In genomic region chr9:123206948-123207347, GRCm38 (mm10) we compare ENCODE assay signal across 17 mouse cellular contexts. TPM values are rescaled to one million over a fixed set of nuclear protein-coding genes. Genes with fewer than 3 reads are reported as not detected.
A peak's percentile ranks its signal among the peaks of the same experiment; 100 is the strongest.
DNase-seq lines count a peak whose midpoint lies in the region; ATAC-seq and TF ChIP-seq lines count a peak whose summit lies in the region.
"Had no signal": no experiment of that assay in that cellular context is flagged by ENCODE, and none has a peak within 500 bp of the region (broad histone marks: within the 10 kb centered on the region; RNA-seq: fewer than 3 reads in every experiment).

No protein-coding gene starts in this region.

- TF ChIP-seq CTCF in intestine, postnatal 0 days (IDR thresholded peaks at IDR 0.05; ENCODE audit: low read depth), result no peak
- no peak for TF ChIP-seq CTCF in layer of hippocampus, adult 2 months (conservative IDR thresholded peaks at IDR 0.05)

- ATAC-seq in intestine, postnatal 0 days, result peak; percentile 83
- ATAC-seq: forebrain, embryonic 16.5 days had no signal

- no peak overlapping the region for H3K9ac ChIP-seq in intestine, postnatal 0 days (ENCODE audit: low read depth, low read length)
- H3K9ac ChIP-seq: embryonic facial prominence, embryonic 13.5 days; heart, embryonic 13.5 days; hindbrain, embryonic 12.5 days; limb, embryonic 13.5 days had no signal

- H3K27me3 ChIP-seq in intestine, postnatal 0 days (replicated peaks; ENCODE audit: control insufficient read depth, insufficient read depth, low read length), result no peaks in the 10 kb centered on the region
- H3K27me3 ChIP-seq: embryonic facial prominence, embryonic 13.5 days; heart, embryonic 13.5 days; hindbrain, embryonic 12.5 days; limb, embryonic 13.5 days had no signal

- no peaks in the 10 kb centered on the region; the same call in 1 of the 2 replicates for H3K36me3 ChIP-seq in intestine, postnatal 0 days (ENCODE audit: control insufficient read depth, insufficient read depth)
- H3K36me3 ChIP-seq: embryonic facial prominence, embryonic 13.5 days; heart, embryonic 13.5 days; hindbrain, embryonic 12.5 days; limb, embryonic 13.5 days had no signal

- peak overlapping the region; percentile 50 for H3K27ac ChIP-seq in intestine, postnatal 0 days (ENCODE audit: low read depth, low read length)
- no peak overlapping the region for H3K27ac ChIP-seq in layer of hippocampus, adult 2 months
- H3K27ac ChIP-seq: embryonic facial prominence, embryonic 13.5 days; heart, embryonic 13.5 days; hindbrain, embryonic 12.5 days; limb, embryonic 13.5 days had no signal

- no peak overlapping the region for H3K4me2 ChIP-seq in intestine, postnatal 0 days (replicated peaks; ENCODE audit: low read depth)
- H3K4me2 ChIP-seq: embryonic facial prominence, embryonic 13.5 days; heart, embryonic 13.5 days; hindbrain, embryonic 12.5 days; limb, embryonic 13.5 days had no signal

- no peaks in the 10 kb centered on the region for H3K9me3 ChIP-seq in intestine, postnatal 0 days (ENCODE audit: control insufficient read depth)
- H3K9me3 ChIP-seq: embryonic facial prominence, embryonic 13.5 days; heart, embryonic 13.5 days; hindbrain, embryonic 12.5 days; limb, embryonic 13.5 days had no signal

- H3K4me3 ChIP-seq in intestine, postnatal 0 days (ENCODE audit: low read depth, low read length), result no peak overlapping the region
- no peak overlapping the region for H3K4me3 ChIP-seq in layer of hippocampus, adult 2 months
- H3K4me3 ChIP-seq: embryonic facial prominence, embryonic 13.5 days; heart, embryonic 13.5 days; hindbrain, embryonic 12.5 days; limb, embryonic 13.5 days had no signal

- WGBS in intestine, postnatal 0 days, result 55% methylated on average over 2 of the region's 2 CpGs
- 19% methylated on average over 2 of the region's 2 CpGs for WGBS in large intestine, adult 2 months

- H3K4me1 ChIP-seq in intestine, postnatal 0 days (replicated peaks; ENCODE audit: control insufficient read depth, insufficient read depth, low read length), result peaks cover 15% of the 10 kb centered on the region; the same call in 1 of the 2 replicates
- H3K4me1 ChIP-seq: embryonic facial prominence, embryonic 13.5 days; hindbrain, embryonic 12.5 days; limb, embryonic 13.5 days had no signal

- DNase-seq in adrenal gland, postnatal 14 days, result peak; percentile 18
- no peak for DNase-seq in adrenal gland, adult 18-20 months (ENCODE audit: low spot score in 2 of 2)
- DNase-seq in large intestine, adult 2 months (ENCODE audit: low read depth, low spot score), result peak; percentile 88
- DNase-seq in lung, postnatal 14 days, result peak; percentile 29
- DNase-seq in cerebellum, postnatal 4 days (ENCODE audit: low spot score in 2 of 2), result no peak
- no peak for DNase-seq in ovary, postnatal 14 days (ENCODE audit: low spot score)
- no peak for DNase-seq in layer of hippocampus, adult 2 months (ENCODE audit: low spot score in 2 of 2)
- DNase-seq: adrenal gland, postnatal 25 days; cerebellum, postnatal 25 days; gastrocnemius, postnatal 14 days had no signal

RNA-seq across cellular contexts. Expression of gene Cdcp1, which starts 8.9 kb away (rescaled TPM):
- 0.30 and 0.85 TPM in 2 replicates for total RNA-seq in adrenal gland, postnatal 14 days (2021)
- under 1 TPM in 1 of 2 experiments, not detected in 1; 0.07 TPM for total RNA-seq in adrenal gland, adult 18-20 months (2021)
- polyA plus RNA-seq in intestine, postnatal 0 days (2015; fragmentation: Nextera tagmentation; extraction: Ambion mirVana), result 6.9 and 7.7 TPM in 2 replicates
- 31.4 and 43.1 TPM in 2 replicates for polyA plus RNA-seq in large intestine, adult 2 months (2012; rRNA removed)
- total RNA-seq in layer of hippocampus, adult 2 months (2021), result under 1 TPM in 1 of 2 experiments, not detected in 1; 0.08 TPM
- total RNA-seq: gastrocnemius, postnatal 14 days had no signal

RNA-seq across cellular contexts. Expression of gene Tmem158, which starts 53.6 kb away (rescaled TPM):
- 12.9 and 16.1 TPM in 2 replicates for total RNA-seq in adrenal gland, postnatal 14 days (2021)
- 1 to 10 TPM; 7.5 to 9.2 TPM for total RNA-seq in adrenal gland, adult 18-20 months (2021)
- polyA plus RNA-seq in intestine, postnatal 0 days (2015; fragmentation: Nextera tagmentation; extraction: Ambion mirVana), result 15.6 and 16.1 TPM in 2 replicates
- polyA plus RNA-seq in large intestine, adult 2 months (2012; rRNA removed), result 6.2 and 7.6 TPM in 2 replicates
- total RNA-seq in layer of hippocampus, adult 2 months (2021), result 10 to 100 TPM; 35.2 to 37.9 TPM

RNA-seq across cellular contexts. Expression of gene Clec3b, which starts 56.2 kb away (rescaled TPM):
- 41.7 and 44.4 TPM in 2 replicates for total RNA-seq in adrenal gland, postnatal 14 days (2021)
- 10 to 100 TPM; 21.6 to 53.1 TPM for total RNA-seq in adrenal gland, adult 18-20 months (2021)
- polyA plus RNA-seq in intestine, postnatal 0 days (2015; fragmentation: Nextera tagmentation; extraction: Ambion mirVana), result 3.5 and 4.7 TPM in 2 replicates
- polyA plus RNA-seq in large intestine, adult 2 months (2012; rRNA removed), result 38.1 and 51.1 TPM in 2 replicates
- total RNA-seq in layer of hippocampus, adult 2 months (2021), result 1 to 10 TPM; 2.2 to 4.3 TPM
- total RNA-seq: megakaryocyte-erythroid progenitor cell, adult 5-6 weeks had no signal

Comparison
In these comparisons a context has a peak if more than half of its experiments do, and no peak if none do; other contexts are left out.
1. DNase-seq: peak in adrenal gland, postnatal 14 days (single experiment), large intestine, adult 2 months (single experiment) and lung, postnatal 14 days (single experiment); none in adrenal gland, adult 18-20 months (0 of 2), cerebellum, postnatal 4 days (0 of 2), ovary, postnatal 14 days (single experiment) and layer of hippocampus, adult 2 months (0 of 2).